9 mouse cellular contexts compared by ENCODE assay signal in genomic region chr1:97554936-97555564, GRCm38 (mm10).
DNase-seq lines count a peak whose midpoint lies in the region; ATAC-seq and TF ChIP-seq lines count a peak whose summit lies in the region.
"Had no signal": no experiment of that assay in that cellular context is flagged by ENCODE, and none has a peak within 500 bp of the region (broad histone marks: within the 10 kb centered on the region; RNA-seq: fewer than 3 reads in every experiment).

No protein-coding gene starts in this region.

- ATAC-seq in hindbrain, postnatal 0 days: no peak
- ATAC-seq in hindbrain, embryonic 11.5 days (ENCODE audit: low FRiP score): no peak
- ATAC-seq: intestine, embryonic 15.5 days had no signal

- H3K27ac ChIP-seq in hindbrain, postnatal 0 days: 0 out of 2 replicates have a peak overlapping the region, but pooled peaks have one; percentile 71
- H3K27ac ChIP-seq in hindbrain, embryonic 11.5 days (ENCODE audit: low read depth, low read length): no peak overlapping the region
- no peak overlapping the region for H3K27ac ChIP-seq in cerebellum, adult 2 months (ENCODE audit: insufficient read depth, low read length)
- H3K27ac ChIP-seq: intestine, embryonic 15.5 days had no signal

- no peak overlapping the region for H3K4me2 ChIP-seq in hindbrain, postnatal 0 days (ENCODE audit: low read depth, low read length)
- H3K4me2 ChIP-seq in hindbrain, embryonic 11.5 days (replicated peaks; ENCODE audit: low read depth, low read length): no peak overlapping the region
- H3K4me2 ChIP-seq: intestine, embryonic 15.5 days had no signal

- TF ChIP-seq CTCF in hindbrain, postnatal 0 days (IDR thresholded peaks at IDR 0.05; ENCODE audit: low read depth): no peak
- no peak for TF ChIP-seq CTCF in cerebellum, adult 2 months (IDR thresholded peaks at IDR 0.05; ENCODE audit: borderline replicate concordance, insufficient read depth, low read depth, low read length)

- H3K27me3 ChIP-seq in hindbrain, postnatal 0 days (ENCODE audit: insufficient read depth, low read length): no peaks in the 10 kb centered on the region
- no peaks in the 10 kb centered on the region for H3K27me3 ChIP-seq in hindbrain, embryonic 11.5 days (ENCODE audit: control insufficient read depth, insufficient read depth, low read length)
- H3K27me3 ChIP-seq in cerebellum, adult 2 months (ENCODE audit: control insufficient read depth, insufficient read depth, low read length): no peaks in the 10 kb centered on the region
- H3K27me3 ChIP-seq: intestine, embryonic 15.5 days had no signal

- DNase-seq in hindbrain, postnatal 0 days (ENCODE audit: low spot score): peak; percentile 27
- no peak for DNase-seq in hindbrain, embryonic 11.5 days (ENCODE audit: low spot score)
- peak; percentile 32 to 69 for DNase-seq in frontal cortex, postnatal 10 days (ENCODE audit: low spot score in 2 of 2)
- peak; percentile 53 to 78 for DNase-seq in left cerebral cortex, adult 18-20 months (ENCODE audit: low spot score in 2 of 2)
- DNase-seq in right cerebral cortex, postnatal 25 days: peak; percentile 70
- DNase-seq in cerebellum, adult 2 months: no peak
- DNase-seq in thymus, postnatal 0 days (ENCODE audit: low spot score): no peak
- DNase-seq in embryo, embryonic 11 days: no peak

- H3K36me3 ChIP-seq in hindbrain, postnatal 0 days (ENCODE audit: insufficient read depth, low read length): no peaks in the 10 kb centered on the region
- H3K36me3 ChIP-seq in hindbrain, embryonic 11.5 days (ENCODE audit: control insufficient read depth, insufficient read depth, low read length): no peaks in the 10 kb centered on the region
- H3K36me3 ChIP-seq: intestine, embryonic 15.5 days had no signal

- H3K4me1 ChIP-seq in hindbrain, postnatal 0 days (ENCODE audit: insufficient read depth, low read length): 0 out of 2 replicates have a peak, but pooled peaks cover 3% of the 10 kb centered on the region
- no peaks in the 10 kb centered on the region for H3K4me1 ChIP-seq in hindbrain, embryonic 11.5 days (replicated peaks; ENCODE audit: control insufficient read depth, insufficient read depth, low read length)
- no peaks in the 10 kb centered on the region for H3K4me1 ChIP-seq in cerebellum, adult 2 months (ENCODE audit: control insufficient read depth, insufficient read depth, low read length)
- H3K4me1 ChIP-seq: intestine, embryonic 15.5 days had no signal

- H3K9ac ChIP-seq in hindbrain, postnatal 0 days (replicated peaks; ENCODE audit: low read length): no peak overlapping the region
- no peak overlapping the region for H3K9ac ChIP-seq in hindbrain, embryonic 11.5 days (ENCODE audit: low read depth, low read length)
- H3K9ac ChIP-seq: intestine, embryonic 15.5 days had no signal

- 53% methylated on average over 6 of the region's 6 CpGs for WGBS in hindbrain, postnatal 0 days
- 88% methylated on average over 6 of the region's 6 CpGs for WGBS in hindbrain, embryonic 11.5 days
- 36% methylated on average over 6 of the region's 6 CpGs for WGBS in cerebellum, adult 2 months

- no peaks in the 10 kb centered on the region for H3K9me3 ChIP-seq in hindbrain, postnatal 0 days (ENCODE audit: low read length)
- no peaks in the 10 kb centered on the region for H3K9me3 ChIP-seq in hindbrain, embryonic 11.5 days (ENCODE audit: control insufficient read depth, low read length)
- H3K9me3 ChIP-seq: intestine, embryonic 15.5 days had no signal

- no peak overlapping the region for H3K4me3 ChIP-seq in hindbrain, postnatal 0 days (ENCODE audit: low read length)
- H3K4me3 ChIP-seq in hindbrain, embryonic 11.5 days (ENCODE audit: low read depth, low read length): no peak overlapping the region
- no peak overlapping the region for H3K4me3 ChIP-seq in cerebellum, adult 2 months (replicated peaks; ENCODE audit: insufficient read depth, low read depth, low read length)
- H3K4me3 ChIP-seq: intestine, embryonic 15.5 days had no signal

- TF ChIP-seq POLR2A in cerebellum, adult 2 months (IDR thresholded peaks at IDR 0.05; ENCODE audit: borderline replicate concordance, insufficient read depth, low read length): no peak

Comparison
In these comparisons a context has a peak if more than half of its experiments do, and no peak if none do; other contexts are left out.
1. DNase-seq: peak in hindbrain, postnatal 0 days (single experiment), frontal cortex, postnatal 10 days (2 of 2), left cerebral cortex, adult 18-20 months (2 of 2) and right cerebral cortex, postnatal 25 days (single experiment); none in hindbrain, embryonic 11.5 days (single experiment), cerebellum, adult 2 months (0 of 2), thymus, postnatal 0 days (single experiment) and embryo, embryonic 11 days (single experiment).